Mouse (Mus musculus) small intestine, adult 2 months (tissue): ENCODE measurements around the gene Cox10. TPM values are rescaled to one million over a fixed set of nuclear protein-coding genes. Genes with fewer than 3 reads are reported as not detected.
A peak's percentile ranks its signal among the peaks of the same experiment; 100 is the strongest.

Experiments used
- H3K27ac ChIP-seq: fragments of 200-500 bp; 2 replicates; pipeline ENCODE4 v1.5.1; 2012; ENCODE audit warnings: low read depth, low read length, control low read depth, inconsistent platforms; ENCODE audit not compliant: insufficient read depth
- H3K27me3 ChIP-seq: fragments of 200-500 bp; 2 replicates; pipeline ENCODE4 v1.6.1; 2012; ENCODE audit warnings: mild to moderate bottlenecking, moderate library complexity, low read length, inconsistent platforms; ENCODE audit not compliant: control insufficient read depth, insufficient read depth
- H3K36me3 ChIP-seq: fragments of 200-500 bp; 2 replicates; pipeline ENCODE4 v1.6.1; 2012; ENCODE audit warnings: mild to moderate bottlenecking, low read length, control low read depth, inconsistent platforms; ENCODE audit not compliant: control insufficient read depth, insufficient read depth
- H3K4me1 ChIP-seq: fragments of 200-500 bp; 2 replicates; pipeline ENCODE4 v1.6.1; 2012; ENCODE audit warnings: low read length, inconsistent platforms, mixed read lengths; ENCODE audit not compliant: control insufficient read depth, insufficient read depth, insufficient read length
- H3K4me3 ChIP-seq: fragments of 200-500 bp; 2 replicates; pipeline ENCODE4 v1.5.1; 2012; ENCODE audit warnings: low read depth, mild to moderate bottlenecking, control low read depth, inconsistent platforms, low read length, moderate library complexity
- CTCF ChIP-seq: fragments of 200-500 bp; IDR thresholded peaks from 2 replicates; pipeline ENCODE4 v1.5.1; 2012; ENCODE audit warnings: low read depth, mild to moderate bottlenecking, control low read depth, inconsistent platforms, low read length, moderate library complexity, mixed read lengths; ENCODE audit not compliant: insufficient replicate concordance, insufficient read length; ENCODE audit errors: extremely low read depth
- POLR2A ChIP-seq: fragments of 200-500 bp; IDR thresholded peaks from 2 replicates; pipeline ENCODE4 v1.6.1; 2012; ENCODE audit warnings: low read depth, mild to moderate bottlenecking, control low read depth, inconsistent platforms, low read length, moderate library complexity
- WGBS: fragments of 180-500 bp; shearing (Covaris S2); methylation state at CpG from one replicate; pipeline ENCODE4 v1.1.7; 2018; 5-methylcytosine and 5-hydroxymethylcytosine counted together
- polyA plus RNA-seq: library from polyadenylated mRNA; depleted of rRNA; stranded (reverse); fragments of >200 nt; gene quantifications from 2 replicates; pipeline ENCODE4 v1.2.3, GENCODE M21; 2012

The Cox10 gene
- polyA plus RNA-seq, 1 experiment = 15.2 TPM

GRCm38 (mm10) chr11:63925161-63925582 is 154.1 kb downstream of the Cox10 start:
- Histone ChIP-seq H3K4me1 (peaks cover 10% of the 10 kb centered on the region; the same call in 1 of the 2 replicates), H3K4me3 (peak overlapping the region; percentile 55), H3K27ac (no peak overlapping the region), H3K36me3 (no peaks in the 10 kb centered on the region), H3K27me3 (peaks cover 53% of the 10 kb centered on the region)
- 2% methylated on average over 31 of the region's 31 CpGs for WGBS
- TF ChIP-seq POLR2A = no peak
- peak; percentile 73 for TF ChIP-seq CTCF

GRCm38 (mm10) chr11:63924286-63924930 is 154.9 kb downstream of the Cox10 start:
- Histone ChIP-seq H3K27me3 (peaks cover 61% of the 10 kb centered on the region), H3K36me3 (no peaks in the 10 kb centered on the region), H3K4me1 (peaks cover 10% of the 10 kb centered on the region; the same call in 1 of the 2 replicates), H3K27ac (no peak overlapping the region), H3K4me3 (no peak overlapping the region)
- TF ChIP-seq POLR2A (no peak), CTCF (no peak)
- 17% methylated on average over 26 of the region's 26 CpGs for WGBS

- peaks cover 13% of the 10 kb centered on the region for H3K4me1 ChIP-seq
- H3K27ac ChIP-seq = no peak overlapping the region
- 4% methylated on average over 29 of the region's 29 CpGs for WGBS
- H3K27me3 ChIP-seq = peaks cover 68% of the 10 kb centered on the region
- TF ChIP-seq CTCF (no peak), POLR2A (no peak)
- peak overlapping the region; percentile 46 for H3K4me3 ChIP-seq
- no peaks in the 10 kb centered on the region for H3K36me3 ChIP-seq
These were observed 155.9 kb downstream of the Cox10 start for GRCm38 (mm10) chr11:63923386-63923785.

GRCm38 (mm10) chr11:63922091-63922621 is 157.1 kb downstream of the Cox10 start, which contains the start of gene Hs3st3b1:
Hs3st3b1 (minus strand) TSS chr11:63922290.
- peak within 1 kb of the TSS; percentile 70 for H3K4me3 ChIP-seq
- WGBS = under 1% methylated on average over 43 of the region's 43 CpGs
- peaks cover 13% of the 10 kb centered on the region for H3K4me1 ChIP-seq
- H3K36me3 ChIP-seq = no peaks in the 10 kb centered on the region
- no peak for TF ChIP-seq CTCF
- peak; percentile 82 for TF ChIP-seq POLR2A
- H3K27me3 ChIP-seq = peaks cover 70% of the 10 kb centered on the region
- peak within 1 kb of the TSS; percentile 29; the same call in 1 of the 2 replicates for H3K27ac ChIP-seq

GRCm38 (mm10) chr11:63921044-63921951 is 158.0 kb downstream of the Cox10 start:
- Histone ChIP-seq H3K4me3 (peak overlapping the region; percentile 70), H3K36me3 (no peaks in the 10 kb centered on the region), H3K27ac (no peak overlapping the region), H3K4me1 (peaks cover 13% of the 10 kb centered on the region), H3K27me3 (peaks cover 70% of the 10 kb centered on the region)
- WGBS = 1% methylated on average over 79 of the region's 80 CpGs
- TF ChIP-seq CTCF (no peak), POLR2A (no peak)

- Histone ChIP-seq H3K4me1 (peaks cover 13% of the 10 kb centered on the region), H3K27me3 (peaks cover 69% of the 10 kb centered on the region), H3K27ac (no peak overlapping the region), H3K4me3 (peak overlapping the region; percentile 70), H3K36me3 (no peaks in the 10 kb centered on the region)
- WGBS = under 1% methylated on average over 33 of the region's 33 CpGs
- TF ChIP-seq CTCF (peak; percentile 52; the same call in 1 of the 2 replicates), POLR2A (0 out of 2 replicates have a peak, but pooled peaks have one; percentile 27)
These were observed 158.7 kb downstream of the Cox10 start for GRCm38 (mm10) chr11:63920531-63920930.
